Mouse (Mus musculus): ENCODE data around the gene Abcc9. TPM values are rescaled to one million over a fixed set of nuclear protein-coding genes. Genes with fewer than 3 reads are reported as not detected.
A peak's percentile ranks its signal among the peaks of the same experiment; 100 is the strongest.

Gene Abcc9
- polyA plus RNA-seq, 1 experiment from 2014 or later = 14.7 TPM

DNA sequence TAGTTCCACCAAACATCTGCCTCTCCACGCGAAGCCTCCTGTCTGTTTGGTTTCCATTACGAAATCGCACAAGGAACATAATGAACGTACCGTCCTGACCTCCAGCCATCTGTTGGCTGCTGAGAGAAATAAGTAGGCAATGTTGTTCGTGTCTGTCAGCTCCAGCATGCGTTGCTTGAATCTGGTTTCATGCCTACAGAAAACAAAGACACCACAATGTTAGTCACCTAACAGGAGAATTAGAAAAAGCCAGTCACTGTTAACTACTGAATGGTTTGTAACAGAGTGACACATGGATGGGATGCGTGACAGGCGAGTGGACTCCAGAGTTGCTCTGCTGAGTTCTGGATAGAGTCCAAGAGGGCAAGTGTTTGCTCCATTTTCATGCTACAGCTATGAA, 87.8 kb downstream of the Abcc9 start:
- H3K4me1 ChIP-seq (ENCODE audit: control insufficient read depth, insufficient read depth, low read length) = no peaks in the 10 kb centered on the region
- 52% methylated on average over 10 of the region's 10 CpGs for WGBS
- H3K27me3 ChIP-seq (ENCODE audit: control insufficient read depth, insufficient read depth, low read length) = no peaks in the 10 kb centered on the region
- no peaks in the 10 kb centered on the region for H3K36me3 ChIP-seq (ENCODE audit: control insufficient read depth, insufficient read depth, low read length)
- H3K9ac ChIP-seq (ENCODE audit: low read length) = no peak overlapping the region
- no peak for ATAC-seq (ENCODE audit: insufficient read depth, low FRiP score)
- no peak overlapping the region for H3K27ac ChIP-seq (ENCODE audit: low read length)
- H3K4me2 ChIP-seq (ENCODE audit: low read depth, low read length) = no peak overlapping the region
- H3K9me3 ChIP-seq (replicated peaks; ENCODE audit: control insufficient read depth, low read length) = no peaks in the 10 kb centered on the region
- no peak overlapping the region for H3K4me3 ChIP-seq (replicated peaks; ENCODE audit: low read length)

DNA sequence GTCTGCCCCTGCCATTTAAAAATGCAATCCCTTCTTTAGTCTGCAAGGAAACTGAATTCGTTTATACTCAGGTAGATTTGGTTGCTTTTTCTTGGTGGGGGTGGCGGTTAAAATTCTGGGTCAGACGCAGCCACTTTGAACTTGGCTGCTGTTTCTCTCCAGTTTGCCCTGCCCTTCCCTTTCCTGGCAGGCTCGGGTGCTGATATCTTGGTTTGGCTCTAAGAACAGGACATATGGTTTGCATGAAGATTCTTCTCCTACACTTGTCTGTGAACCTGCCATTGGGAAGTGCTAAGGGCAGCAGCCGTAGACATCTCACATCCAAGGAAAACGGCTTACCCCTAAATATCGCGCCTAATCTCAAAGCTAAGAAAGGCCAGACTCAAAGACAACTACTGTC, 89.7 kb downstream of the Abcc9 start:
- ATAC-seq (ENCODE audit: insufficient read depth, low FRiP score) = no peak

GRCm38 (mm10) chr6:142609401-142610373, 92.4 kb downstream of the Abcc9 start:
- Histone ChIP-seq H3K36me3 (ENCODE audit: control insufficient read depth, insufficient read depth, low read length) (no peaks in the 10 kb centered on the region), H3K4me2 (ENCODE audit: low read depth, low read length) (no peak overlapping the region), H3K4me3 (replicated peaks; ENCODE audit: low read length) (no peak overlapping the region), H3K27me3 (ENCODE audit: control insufficient read depth, insufficient read depth, low read length) (no peaks in the 10 kb centered on the region), H3K4me1 (ENCODE audit: control insufficient read depth, insufficient read depth, low read length) (no peaks in the 10 kb centered on the region), H3K9ac (ENCODE audit: low read length) (no peak overlapping the region), H3K9me3 (replicated peaks; ENCODE audit: control insufficient read depth, low read length) (no peaks in the 10 kb centered on the region), H3K27ac (ENCODE audit: low read length) (peak overlapping the region; percentile 1; the same call in 1 of the 2 replicates)
- 58% methylated on average over 9 of the region's 9 CpGs for WGBS
- 0 out of 2 replicates have a peak, but pooled peaks have one; percentile 13 for ATAC-seq (ENCODE audit: insufficient read depth, low FRiP score)

More for the DNA sequence above, 89.7 kb downstream of the Abcc9 start:
- no peaks in the 10 kb centered on the region for H3K4me1 ChIP-seq (ENCODE audit: control insufficient read depth, insufficient read depth, low read length)
- no peak overlapping the region for H3K27ac ChIP-seq (ENCODE audit: low read length)
- H3K4me2 ChIP-seq (ENCODE audit: low read depth, low read length) = no peak overlapping the region
- H3K9me3 ChIP-seq (replicated peaks; ENCODE audit: control insufficient read depth, low read length) = no peaks in the 10 kb centered on the region
- H3K4me3 ChIP-seq (replicated peaks; ENCODE audit: low read length) = no peak overlapping the region
- H3K9ac ChIP-seq (ENCODE audit: low read length) = no peak overlapping the region
- 79% methylated on average over 8 of the region's 8 CpGs for WGBS
- no peaks in the 10 kb centered on the region for H3K36me3 ChIP-seq (ENCODE audit: control insufficient read depth, insufficient read depth, low read length)
- H3K27me3 ChIP-seq (ENCODE audit: control insufficient read depth, insufficient read depth, low read length) = no peaks in the 10 kb centered on the region

GRCm38 (mm10) chr6:142607080-142607479, 95.0 kb downstream of the Abcc9 start:
- WGBS = 67% methylated on average over 7 of the region's 7 CpGs

DNA sequence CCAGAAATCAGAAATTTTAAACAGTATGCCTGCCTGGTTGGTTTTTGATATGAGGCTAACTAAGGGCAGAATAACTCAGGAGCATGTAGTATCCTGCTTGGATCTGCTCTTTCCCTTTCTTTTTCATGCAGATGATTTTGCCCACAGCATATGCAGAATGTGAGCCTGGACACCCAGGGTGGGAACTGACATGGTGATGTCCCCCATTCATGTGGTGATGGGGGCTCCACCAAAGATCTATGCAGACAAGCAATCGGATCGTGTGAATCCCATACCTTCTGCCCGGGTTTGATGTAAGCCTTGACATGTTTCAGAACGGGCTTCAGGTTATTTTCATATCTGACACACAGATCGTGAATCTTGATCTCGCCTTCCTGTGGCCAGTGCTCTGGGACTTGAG, 99.3 kb downstream of the Abcc9 start:
- Histone ChIP-seq H3K27ac (ENCODE audit: low read length) (no peak overlapping the region), H3K9ac (ENCODE audit: low read length) (no peak overlapping the region), H3K4me2 (ENCODE audit: low read depth, low read length) (no peak overlapping the region), H3K4me3 (replicated peaks; ENCODE audit: low read length) (no peak overlapping the region), H3K27me3 (ENCODE audit: control insufficient read depth, insufficient read depth, low read length) (no peaks in the 10 kb centered on the region), H3K36me3 (ENCODE audit: control insufficient read depth, insufficient read depth, low read length) (no peaks in the 10 kb centered on the region), H3K4me1 (ENCODE audit: control insufficient read depth, insufficient read depth, low read length) (no peaks in the 10 kb centered on the region), H3K9me3 (replicated peaks; ENCODE audit: control insufficient read depth, low read length) (no peaks in the 10 kb centered on the region)
- no peak for ATAC-seq (ENCODE audit: insufficient read depth, low FRiP score)
- WGBS = 75% methylated on average over 6 of the region's 6 CpGs

More at GRCm38 (mm10) chr6:142607080-142607479, 95.0 kb downstream of the Abcc9 start:
- Histone ChIP-seq H3K9ac (ENCODE audit: low read length) (no peak overlapping the region), H3K4me3 (replicated peaks; ENCODE audit: low read length) (no peak overlapping the region), H3K27ac (ENCODE audit: low read length) (no peak overlapping the region), H3K36me3 (ENCODE audit: control insufficient read depth, insufficient read depth, low read length) (no peaks in the 10 kb centered on the region), H3K4me2 (ENCODE audit: low read depth, low read length) (no peak overlapping the region), H3K9me3 (replicated peaks; ENCODE audit: control insufficient read depth, low read length) (no peaks in the 10 kb centered on the region), H3K4me1 (ENCODE audit: control insufficient read depth, insufficient read depth, low read length) (no peaks in the 10 kb centered on the region), H3K27me3 (ENCODE audit: control insufficient read depth, insufficient read depth, low read length) (no peaks in the 10 kb centered on the region)
- ATAC-seq (ENCODE audit: insufficient read depth, low FRiP score) = no peak

DNA sequence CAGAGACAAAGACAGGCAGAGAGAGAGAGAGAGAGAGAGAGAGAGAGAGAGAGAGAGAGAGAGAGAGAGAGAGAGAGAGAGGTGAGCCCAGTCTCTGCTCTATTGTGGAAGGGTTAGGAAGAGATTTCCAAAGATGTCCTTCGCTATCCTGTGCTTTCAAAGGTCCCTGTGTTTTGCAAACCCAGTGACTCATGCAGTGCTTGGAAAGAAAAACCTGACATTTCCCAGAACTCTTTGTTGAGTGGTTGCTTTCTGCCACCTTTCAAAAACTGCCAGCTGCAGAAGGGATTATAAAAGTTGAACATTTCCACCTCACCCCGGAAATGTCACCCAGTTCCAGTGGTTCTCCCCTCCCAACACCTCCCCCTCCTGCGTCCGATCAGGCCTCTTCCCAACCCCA, 123.3 kb downstream of the Abcc9 start:
- no peak overlapping the region for H3K27ac ChIP-seq (ENCODE audit: low read length)
- H3K27me3 ChIP-seq (ENCODE audit: control insufficient read depth, insufficient read depth, low read length) = no peaks in the 10 kb centered on the region
- H3K4me2 ChIP-seq (ENCODE audit: low read depth, low read length) = no peak overlapping the region
- H3K4me3 ChIP-seq (replicated peaks; ENCODE audit: low read length) = no peak overlapping the region
- H3K36me3 ChIP-seq (ENCODE audit: control insufficient read depth, insufficient read depth, low read length) = no peaks in the 10 kb centered on the region
- no peaks in the 10 kb centered on the region for H3K9me3 ChIP-seq (replicated peaks; ENCODE audit: control insufficient read depth, low read length)
- no peaks in the 10 kb centered on the region for H3K4me1 ChIP-seq (ENCODE audit: control insufficient read depth, insufficient read depth, low read length)
- WGBS = 69% methylated on average over 4 of the region's 4 CpGs
- ATAC-seq (ENCODE audit: insufficient read depth, low FRiP score) = no peak
- no peak overlapping the region for H3K9ac ChIP-seq (ENCODE audit: low read length)

- no peak overlapping the region for H3K9ac ChIP-seq (ENCODE audit: low read length)
- WGBS = 70% methylated on average over 6 of the region's 6 CpGs
- no peak overlapping the region for H3K27ac ChIP-seq (ENCODE audit: low read length)
- no peaks in the 10 kb centered on the region for H3K4me1 ChIP-seq (ENCODE audit: control insufficient read depth, insufficient read depth, low read length)
- no peaks in the 10 kb centered on the region for H3K9me3 ChIP-seq (replicated peaks; ENCODE audit: control insufficient read depth, low read length)
- H3K27me3 ChIP-seq (ENCODE audit: control insufficient read depth, insufficient read depth, low read length) = no peaks in the 10 kb centered on the region
- no peak overlapping the region for H3K4me3 ChIP-seq (replicated peaks; ENCODE audit: low read length)
- no peak overlapping the region for H3K4me2 ChIP-seq (ENCODE audit: low read depth, low read length)
- ATAC-seq (ENCODE audit: insufficient read depth, low FRiP score) = no peak
- H3K36me3 ChIP-seq (ENCODE audit: control insufficient read depth, insufficient read depth, low read length) = no peaks in the 10 kb centered on the region
Measured at GRCm38 (mm10) chr6:142577801-142578200, 124.3 kb downstream of the Abcc9 start.

DNA sequence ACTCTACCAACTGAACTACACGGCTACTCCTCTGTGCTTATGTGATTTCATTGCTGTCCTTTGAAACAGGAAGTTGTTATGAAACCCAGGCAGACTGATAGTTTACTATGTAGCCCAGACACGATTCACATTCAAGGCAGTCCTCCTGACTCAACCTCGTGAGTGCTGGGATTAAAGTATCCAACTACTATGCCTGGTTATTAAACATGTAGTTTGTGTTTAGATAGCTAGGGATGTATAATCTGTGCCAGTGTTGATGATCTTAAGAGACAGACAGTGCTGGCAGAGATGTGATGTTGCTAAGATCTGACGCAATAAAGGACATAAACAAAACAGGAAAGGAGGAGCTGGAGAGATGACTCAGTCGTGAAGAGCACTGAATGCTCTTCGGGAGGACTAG, 129.2 kb downstream of the Abcc9 start:
- WGBS = 32% methylated on average over 6 of the region's 6 CpGs
- Histone ChIP-seq H3K4me2 (ENCODE audit: low read depth, low read length) (no peak overlapping the region), H3K27ac (ENCODE audit: low read length) (peak overlapping the region; percentile 48; the same call in 1 of the 2 replicates), H3K9me3 (replicated peaks; ENCODE audit: control insufficient read depth, low read length) (no peaks in the 10 kb centered on the region), H3K27me3 (ENCODE audit: control insufficient read depth, insufficient read depth, low read length) (0 out of 2 replicates have a peak, but pooled peaks cover 6% of the 10 kb centered on the region), H3K4me3 (replicated peaks; ENCODE audit: low read length) (no peak overlapping the region), H3K36me3 (ENCODE audit: control insufficient read depth, insufficient read depth, low read length) (no peaks in the 10 kb centered on the region), H3K9ac (ENCODE audit: low read length) (no peak overlapping the region), H3K4me1 (ENCODE audit: control insufficient read depth, insufficient read depth, low read length) (0 out of 2 replicates have a peak, but pooled peaks cover 2% of the 10 kb centered on the region)
- no peak for ATAC-seq (ENCODE audit: insufficient read depth, low FRiP score)

GRCm38 (mm10) chr6:142571629-142572360, 130.3 kb downstream of the Abcc9 start:
- WGBS = 4% methylated on average over 21 of the region's 21 CpGs
- Histone ChIP-seq H3K4me3 (replicated peaks; ENCODE audit: low read length) (peak overlapping the region; percentile 58), H3K4me1 (ENCODE audit: control insufficient read depth, insufficient read depth, low read length) (0 out of 2 replicates have a peak, but pooled peaks cover 6% of the 10 kb centered on the region), H3K27ac (ENCODE audit: low read length) (peak overlapping the region; percentile 90), H3K36me3 (ENCODE audit: control insufficient read depth, insufficient read depth, low read length) (no peaks in the 10 kb centered on the region), H3K27me3 (ENCODE audit: control insufficient read depth, insufficient read depth, low read length) (0 out of 2 replicates have a peak, but pooled peaks cover 6% of the 10 kb centered on the region), H3K9me3 (replicated peaks; ENCODE audit: control insufficient read depth, low read length) (no peaks in the 10 kb centered on the region), H3K4me2 (ENCODE audit: low read depth, low read length) (peak overlapping the region; percentile 78), H3K9ac (ENCODE audit: low read length) (peak overlapping the region; percentile 75)
- no peak for ATAC-seq (ENCODE audit: insufficient read depth, low FRiP score)
